Mouse (Mus musculus) intestine, postnatal 0 days (tissue): Measurements from ENCODE around the gene Capn11. TPM values are rescaled to one million over a fixed set of nuclear protein-coding genes. Genes with fewer than 3 reads are reported as not detected.
A peak's percentile ranks its signal among the peaks of the same experiment; 100 is the strongest.

ENCODE experiments used
- ATAC-seq: fragments of 200-750 bp; cut with Nextera tagmentation; 2 replicates; pipeline ENCODE4 v1.8.0; 2017; ENCODE audit warnings: mild to moderate bottlenecking, moderate TSS enrichment, moderate library complexity
- H3K27ac ChIP-seq: fragments of 300-500 bp; sonication (generic); 2 replicates; pipeline ENCODE4 v1.5.1; 2014; ENCODE audit warnings: mild to moderate bottlenecking, low read depth, low read length, moderate library complexity
- H3K27me3 ChIP-seq: fragments of 300-500 bp; sonication (generic); replicated peaks from 2 replicates; pipeline ENCODE4 v1.6.1; 2014; ENCODE audit warnings: low read length, mixed read lengths; ENCODE audit not compliant: control insufficient read depth, insufficient read depth
- H3K36me3 ChIP-seq: fragments of 300-500 bp; sonication (generic); 2 replicates; pipeline ENCODE4 v1.6.1; 2014; ENCODE audit warnings: mild to moderate bottlenecking, moderate library complexity; ENCODE audit not compliant: control insufficient read depth, insufficient read depth
- H3K4me1 ChIP-seq: fragments of 300-500 bp; sonication (generic); replicated peaks from 2 replicates; pipeline ENCODE4 v1.6.1; 2014; ENCODE audit warnings: antibody characterized with exemption, low read length, mixed read lengths; ENCODE audit not compliant: control insufficient read depth, insufficient read depth
- H3K4me2 ChIP-seq: fragments of 300-500 bp; sonication (generic); replicated peaks from 2 replicates; pipeline ENCODE4 v1.6.1; 2014; ENCODE audit warnings: low read depth, mild to moderate bottlenecking, moderate library complexity
- H3K4me3 ChIP-seq: fragments of 300-500 bp; sonication (generic); 2 replicates; pipeline ENCODE4 v1.5.1; 2014; ENCODE audit warnings: low read depth, low read length
- H3K9ac ChIP-seq: fragments of 300-500 bp; sonication (generic); 2 replicates; pipeline ENCODE4 v1.6.1; 2014; ENCODE audit warnings: mild to moderate bottlenecking, low read depth, low read length
- H3K9me3 ChIP-seq: fragments of 300-500 bp; sonication (generic); 2 replicates; pipeline ENCODE4 v1.6.1; 2016; ENCODE audit warnings: mixed run types; ENCODE audit not compliant: control insufficient read depth
- CTCF ChIP-seq: sonication (generic); IDR thresholded peaks from 2 replicates; pipeline ENCODE4 v1.5.1; 2016; ENCODE audit warnings: low read depth, mild to moderate bottlenecking, control low read depth, antibody characterized with exemption, moderate library complexity
- WGBS: fragments of 180-500 bp; shearing (Covaris S2); extraction: QIAGEN DNeasy Blood & Tissue Kit; methylation state at CpG from one replicate; pipeline ENCODE4 v1.1.7; 2014; 5-methylcytosine and 5-hydroxymethylcytosine counted together
- polyA plus RNA-seq: library from polyadenylated mRNA; unstranded; fragments of >200 nt; fragmentation: Nextera tagmentation; extraction: Ambion mirVana; gene quantifications from 2 replicates; pipeline ENCODE4 v1.2.1, GENCODE M21; 2015

The Capn11 gene
- polyA plus RNA-seq, 1 experiment from 2014 or later, result not detected

DNA sequence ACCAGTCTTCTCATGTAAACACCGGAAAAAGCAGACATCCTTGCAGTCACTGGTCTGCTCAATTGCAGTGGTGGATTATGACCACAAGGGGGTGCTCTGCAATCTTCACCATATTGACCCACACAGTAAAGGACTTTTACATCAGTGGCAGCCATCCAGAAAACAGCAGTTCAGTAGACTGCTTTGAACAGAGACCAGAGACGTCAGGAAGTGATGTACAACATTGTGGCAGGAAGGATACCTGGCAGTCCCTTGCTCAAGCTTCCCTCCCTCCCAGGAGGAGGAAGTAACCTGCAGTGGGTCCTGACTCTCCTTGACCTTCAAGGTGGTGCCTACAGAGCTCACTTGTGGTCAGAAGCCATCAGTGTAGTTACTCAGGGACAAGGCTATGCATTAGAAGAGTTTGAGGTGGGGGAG is 77.5 kb downstream of the Capn11 start:
- Histone ChIP-seq H3K36me3 (no peaks in the 10 kb centered on the region), H3K9me3 (no peaks in the 10 kb centered on the region), H3K27me3 (no peaks in the 10 kb centered on the region), H3K4me1 (no peaks in the 10 kb centered on the region), H3K4me3 (no peak overlapping the region), H3K27ac (no peak overlapping the region), H3K9ac (no peak overlapping the region), H3K4me2 (no peak overlapping the region)
- TF ChIP-seq CTCF, result peak; percentile 95
- WGBS, result 1% methylated on average over 2 of the region's 2 CpGs
- ATAC-seq, result peak; percentile 12; the same call in 1 of the 2 replicates

GRCm38 (mm10) chr17:45580958-45581477 is 78.1 kb downstream of the Capn11 start:
- H3K4me2 ChIP-seq, result no peak overlapping the region

More at GRCm38 (mm10) chr17:45580958-45581477, 78.1 kb downstream of the Capn11 start:
- 0 out of 2 replicates have a peak overlapping the region, but pooled peaks have one; percentile 35 for H3K27ac ChIP-seq
- H3K9me3 ChIP-seq, result no peaks in the 10 kb centered on the region
- no peak overlapping the region for H3K9ac ChIP-seq
- no peaks in the 10 kb centered on the region for H3K27me3 ChIP-seq
- 26% methylated on average over 12 of the region's 12 CpGs for WGBS
- H3K36me3 ChIP-seq, result no peaks in the 10 kb centered on the region
- H3K4me3 ChIP-seq, result no peak overlapping the region
- no peaks in the 10 kb centered on the region for H3K4me1 ChIP-seq
- ATAC-seq, result peak; percentile 44; the same call in 1 of the 2 replicates
- TF ChIP-seq CTCF, result no peak

Other genes with a start within 250 kb of the Capn11 start
- gene Cdc5l, start 225.6 kb downstream of the Capn11 start, polyA plus RNA-seq, result 31.3 and 33.1 TPM in 2 replicates
- 0.22 and 0.25 TPM in 2 replicates for gene Spats1, start 183.9 kb downstream of the Capn11 start, polyA plus RNA-seq
- gene Aars2, start 152.5 kb downstream of the Capn11 start, polyA plus RNA-seq, result 3.6 and 4.0 TPM in 2 replicates
- not detected in 2 replicates for gene Tcte1, start 135.9 kb downstream of the Capn11 start, polyA plus RNA-seq
- 0.68 TPM in 2 replicates for gene Tmem151b, start 109.6 kb downstream of the Capn11 start, polyA plus RNA-seq
- gene Nfkbie, start 103.6 kb downstream of the Capn11 start, polyA plus RNA-seq, result 3.8 and 4.0 TPM in 2 replicates
- gene Slc35b2, start 95.5 kb downstream of the Capn11 start, polyA plus RNA-seq, result 77.7 and 79.5 TPM in 2 replicates
- gene Hsp90ab1, start 86.1 kb downstream of the Capn11 start, polyA plus RNA-seq, result 483 and 505 TPM in 2 replicates
- 37.8 and 38.4 TPM in 2 replicates for gene Slc29a1, start 59.7 kb downstream of the Capn11 start, polyA plus RNA-seq
- gene Mymx, start 57.2 kb downstream of the Capn11 start, polyA plus RNA-seq, result 0.34 and 0.38 TPM in 2 replicates
- gene Mrpl14, start 27.0 kb upstream of the Capn11 start, polyA plus RNA-seq, result 120 and 127 TPM in 2 replicates
- gene Tmem63b, start 27.6 kb upstream of the Capn11 start, polyA plus RNA-seq, result 22.6 and 24.7 TPM in 2 replicates
- gene 1600014C23Rik, start 74.5 kb upstream of the Capn11 start, polyA plus RNA-seq, result not detected in 2 replicates